Mouse (Mus musculus) olfactory bulb, adult 2 months (tissue): ENCODE measurements at regions not wholly inside any gene's neighbourhood (a gene's known extent, or its start where the extent isn't known, plus 50 kb on each side); places are given as distances from the start of the nearest gene placed in this dataset.

ENCODE experiments used
- CTCF ChIP-seq: fragments of 200-500 bp; IDR thresholded peaks from 2 replicates; pipeline ENCODE4 v1.5.1; 2012; ENCODE audit warnings: low read depth, mild to moderate bottlenecking, low read length, moderate library complexity; ENCODE audit not compliant: insufficient read depth
- POLR2A ChIP-seq: fragments of 200-500 bp; IDR thresholded peaks from 2 replicates; pipeline ENCODE4 v1.6.1; 2012; ENCODE audit warnings: mild to moderate bottlenecking, low read depth, low read length, moderate library complexity; ENCODE audit not compliant: insufficient read depth

DNA sequence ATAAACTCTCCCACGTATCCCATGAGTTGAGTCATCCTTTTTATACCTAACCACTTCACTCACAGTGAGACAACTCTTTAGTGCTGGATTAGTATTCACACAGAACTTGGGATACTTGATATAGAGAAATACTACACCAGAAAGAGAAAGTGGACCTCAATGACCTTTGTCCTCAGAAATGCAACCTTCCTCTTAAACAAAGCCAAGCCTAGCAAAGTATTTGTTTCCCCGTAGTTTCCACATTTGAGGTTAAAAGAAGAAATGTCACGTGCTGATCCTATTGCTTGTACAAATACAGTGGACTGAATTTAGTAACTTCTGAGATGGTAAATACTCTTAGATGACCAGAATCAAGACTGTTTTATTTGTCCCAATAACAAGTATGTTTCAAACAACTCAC, 464.8 kb downstream of the Klf5 start:
- no peak for TF ChIP-seq CTCF
- no peak for TF ChIP-seq POLR2A
